Mouse (Mus musculus) brown adipose tissue, adult 24 weeks (tissue): ENCODE data around the gene Nphp1. TPM values are rescaled to one million over a fixed set of nuclear protein-coding genes. Genes with fewer than 3 reads are reported as not detected.

Experiments
- H3K27ac ChIP-seq: fragments of 200-500 bp; replicated peaks from 2 replicates; pipeline ENCODE4 v1.5.1; 2012; ENCODE audit warnings: low read depth, mild to moderate bottlenecking, low read length
- H3K4me1 ChIP-seq: fragments of 200-500 bp; 2 replicates; pipeline ENCODE4 v1.6.1; 2012; ENCODE audit warnings: low read length, mixed read lengths; ENCODE audit not compliant: control insufficient read depth, insufficient read depth, insufficient read length
- H3K4me3 ChIP-seq: fragments of 200-500 bp; 2 replicates; pipeline ENCODE4 v1.5.1; 2012; ENCODE audit warnings: low read depth, mild to moderate bottlenecking, low read length, moderate library complexity; ENCODE audit not compliant: insufficient read depth
- polyA plus RNA-seq: library from polyadenylated mRNA; stranded (reverse); fragments of >200 nt; gene quantifications from 2 replicates; pipeline ENCODE4 v1.2.4, GENCODE M21; 2012; ENCODE audit not compliant: missing spikeins, insufficient read depth, insufficient read length

The Nphp1 gene
- 24.4 and 28.2 TPM in 2 replicates for polyA plus RNA-seq

GRCm38 (mm10) chr2:127788440-127789116 lies at the start of gene Nphp1:
TSS of gene Nphp1 (minus strand) at chr2:127788897.
- Histone ChIP-seq H3K4me3 (peak within 1 kb of the TSS; percentile 73), H3K27ac (peak within 1 kb of the TSS; percentile 59; the same call in 1 of the 2 replicates), H3K4me1 (peaks cover 2% of the 10 kb centered on the region; the same call in 1 of the 2 replicates)

GRCm38 (mm10) chr2:127832833-127833190 lies 44.1 kb upstream of the Nphp1 start:
- Histone ChIP-seq H3K27ac (no peak overlapping the region), H3K4me3 (no peak overlapping the region), H3K4me1 (no peaks in the 10 kb centered on the region)

- H3K4me3 ChIP-seq, result peak overlapping the region; percentile 39
- no peak overlapping the region for H3K27ac ChIP-seq
- H3K4me1 ChIP-seq, result no peaks in the 10 kb centered on the region
Measured at GRCm38 (mm10) chr2:127832103-127832832, 43.6 kb upstream of the Nphp1 start.

GRCm38 (mm10) chr2:127831401-127832102 lies 42.9 kb upstream of the Nphp1 start, which contains the start of gene Bub1:
TSS of gene Bub1 (minus strand) at chr2:127831865.
- no peaks in the 10 kb centered on the region for H3K4me1 ChIP-seq
- no peak within 1 kb of the TSS for H3K27ac ChIP-seq
- H3K4me3 ChIP-seq, result peak within 1 kb of the TSS; percentile 49

- Histone ChIP-seq H3K27ac (no peak within 1 kb of the TSS), H3K4me1 (peaks cover 2% of the 10 kb centered on the region; the same call in 1 of the 2 replicates), H3K4me3 (peak within 1 kb of the TSS; percentile 75)
Measured at GRCm38 (mm10) chr2:127791919-127792603, 3.4 kb upstream of the Nphp1 start, which contains the start of gene Mtln. TSS of gene Mtln (minus strand) at chr2:127792488.

- no peak overlapping the region for H3K27ac ChIP-seq
- H3K4me3 ChIP-seq, result peak overlapping the region; percentile 73
- H3K4me1 ChIP-seq, result peaks cover 2% of the 10 kb centered on the region; the same call in 1 of the 2 replicates
Measured at GRCm38 (mm10) chr2:127789651-127790270, 1.1 kb upstream of the Nphp1 start.

GRCm38 (mm10) chr2:127789138-127789537 lies 441 bp upstream of the Nphp1 start:
- peak overlapping the region; percentile 59; the same call in 1 of the 2 replicates for H3K27ac ChIP-seq
- peak overlapping the region; percentile 73 for H3K4me3 ChIP-seq
- H3K4me1 ChIP-seq, result peaks cover 2% of the 10 kb centered on the region; the same call in 1 of the 2 replicates

- Histone ChIP-seq H3K4me1 (peaks cover 2% of the 10 kb centered on the region; the same call in 1 of the 2 replicates), H3K4me3 (no peak overlapping the region), H3K27ac (no peak overlapping the region)
Measured at GRCm38 (mm10) chr2:127787226-127787625, 1.5 kb downstream of the Nphp1 start.

- Histone ChIP-seq H3K4me1 (no peaks in the 10 kb centered on the region), H3K27ac (no peak overlapping the region), H3K4me3 (no peak overlapping the region)
Measured at GRCm38 (mm10) chr2:127778451-127778850, 10.2 kb downstream of the Nphp1 start.

- no peak overlapping the region for H3K4me3 ChIP-seq
- no peaks in the 10 kb centered on the region for H3K4me1 ChIP-seq
- no peak overlapping the region for H3K27ac ChIP-seq
Measured at GRCm38 (mm10) chr2:127775013-127775412, 13.7 kb downstream of the Nphp1 start.

- no peak overlapping the region for H3K4me3 ChIP-seq
- H3K27ac ChIP-seq, result no peak overlapping the region
- H3K4me1 ChIP-seq, result no peaks in the 10 kb centered on the region
Measured at GRCm38 (mm10) chr2:127774578-127774941, 14.1 kb downstream of the Nphp1 start.

- H3K4me1 ChIP-seq, result no peaks in the 10 kb centered on the region
- no peak overlapping the region for H3K4me3 ChIP-seq
- H3K27ac ChIP-seq, result no peak overlapping the region
Measured at GRCm38 (mm10) chr2:127773938-127774577, 14.6 kb downstream of the Nphp1 start.

- no peak overlapping the region for H3K4me3 ChIP-seq
- no peaks in the 10 kb centered on the region for H3K4me1 ChIP-seq
- no peak overlapping the region for H3K27ac ChIP-seq
Measured at GRCm38 (mm10) chr2:127761587-127761986, 27.1 kb downstream of the Nphp1 start.

GRCm38 (mm10) chr2:127760429-127761000 lies 28.2 kb downstream of the Nphp1 start:
- no peak overlapping the region for H3K4me3 ChIP-seq
- no peak overlapping the region for H3K27ac ChIP-seq
- H3K4me1 ChIP-seq, result no peaks in the 10 kb centered on the region
